Mouse (Mus musculus): ENCODE measurements around the gene Map2.

GRCm38 (mm10) chr1:66351366-66351765, 176.3 kb downstream of the Map2 start:
- TF ChIP-seq POLR2A (IDR thresholded peaks at IDR 0.05; ENCODE audit: insufficient read depth, low read length) (no peak), CTCF (IDR thresholded peaks at IDR 0.05; ENCODE audit: low read depth, low read length) (no peak), EP300 (IDR thresholded peaks at IDR 0.05; ENCODE audit: insufficient read depth, low read depth, low read length) (no peak)

Data from ES-Bruce4 (cell line).